Mouse (Mus musculus): ENCODE results near the gene Eif5a.
"Not testable (repeated sequence)": the region's sequence is repeated elsewhere in the genome, so short reads cannot be mapped to it uniquely, and the experiment has no call there.

Eif5a gene

GRCm38 (mm10) chr11:69945997-69946891, 24.5 kb upstream of the Eif5a start:
- DNase-seq (ENCODE audit: low spot score in 2 of 2), result no peak

- no peak for DNase-seq (ENCODE audit: low spot score in 2 of 2)
Observed at GRCm38 (mm10) chr11:69945216-69945615, 23.5 kb upstream of the Eif5a start.

GRCm38 (mm10) chr11:69940962-69941361, 19.2 kb upstream of the Eif5a start:
- no peak for DNase-seq (ENCODE audit: low spot score in 2 of 2)

- DNase-seq (ENCODE audit: low spot score in 2 of 2), result no peak
Observed at GRCm38 (mm10) chr11:69939731-69940130, 18.0 kb upstream of the Eif5a start.

- DNase-seq (ENCODE audit: low spot score in 2 of 2), result no peak
Observed at GRCm38 (mm10) chr11:69939181-69939580, 17.4 kb upstream of the Eif5a start.

- no peak for DNase-seq (ENCODE audit: low spot score in 2 of 2)
Observed at GRCm38 (mm10) chr11:69938401-69938979, 16.7 kb upstream of the Eif5a start.

GRCm38 (mm10) chr11:69937834-69938233, 16.1 kb upstream of the Eif5a start:
- no peak for DNase-seq (ENCODE audit: low spot score in 2 of 2)

GRCm38 (mm10) chr11:69937385-69937784, 15.6 kb upstream of the Eif5a start:
- peak; percentile 60 to 61 for DNase-seq (ENCODE audit: low spot score in 2 of 2)

GRCm38 (mm10) chr11:69936714-69937347, 15.1 kb upstream of the Eif5a start:
- peak in 1 of 2 experiments; percentile 44 for DNase-seq (ENCODE audit: low spot score in 2 of 2)

GRCm38 (mm10) chr11:69936156-69936555, 14.4 kb upstream of the Eif5a start:
- no peak for DNase-seq (ENCODE audit: low spot score in 2 of 2)

GRCm38 (mm10) chr11:69935137-69935879, 13.6 kb upstream of the Eif5a start, which contains the start of gene Ybx2:
TSS of gene Ybx2 (plus strand) at chr11:69935796.
- peak; percentile 84 to 87 for DNase-seq (ENCODE audit: low spot score in 2 of 2)

GRCm38 (mm10) chr11:69934681-69935080, 12.9 kb upstream of the Eif5a start:
- DNase-seq (ENCODE audit: low spot score in 2 of 2), result no peak

GRCm38 (mm10) chr11:69934169-69934568, 12.4 kb upstream of the Eif5a start:
- peak; percentile 82 to 87 for DNase-seq (ENCODE audit: low spot score in 2 of 2)

- DNase-seq (ENCODE audit: low spot score in 2 of 2), result no peak
Observed at GRCm38 (mm10) chr11:69933066-69933465, 11.3 kb upstream of the Eif5a start.

GRCm38 (mm10) chr11:69932254-69932653, 10.5 kb upstream of the Eif5a start:
- no peak for DNase-seq (ENCODE audit: low spot score in 2 of 2)

GRCm38 (mm10) chr11:69931769-69932168, 10.0 kb upstream of the Eif5a start:
- DNase-seq (ENCODE audit: low spot score in 2 of 2), result no peak

GRCm38 (mm10) chr11:69930967-69931537, 9.3 kb upstream of the Eif5a start:
- DNase-seq (ENCODE audit: low spot score in 2 of 2), result no peak

GRCm38 (mm10) chr11:69930176-69930575, 8.4 kb upstream of the Eif5a start:
- not testable (repeated sequence) for DNase-seq (ENCODE audit: low spot score in 2 of 2)

GRCm38 (mm10) chr11:69929712-69930111, 8.0 kb upstream of the Eif5a start:
- DNase-seq (ENCODE audit: low spot score in 2 of 2), result no peak

- DNase-seq (ENCODE audit: low spot score in 2 of 2), result no peak
Observed at GRCm38 (mm10) chr11:69927501-69927900, 5.7 kb upstream of the Eif5a start.

GRCm38 (mm10) chr11:69922796-69923195, 1.0 kb upstream of the Eif5a start:
- DNase-seq (ENCODE audit: low spot score in 2 of 2), result no peak

Data from heart, adult 9 months (tissue).